Mouse (Mus musculus) intestine, embryonic 15.5 days (tissue): ENCODE measurements around the gene Snta1. TPM values are rescaled to one million over a fixed set of nuclear protein-coding genes. Genes with fewer than 3 reads are reported as not detected.

Source experiments
- ATAC-seq: fragments of 200-750 bp; cut with Nextera tagmentation; 2 replicates; pipeline ENCODE4 v1.8.0; 2017; ENCODE audit warnings: moderate TSS enrichment, moderate library complexity
- H3K27ac ChIP-seq: fragments of 300-500 bp; sonication (generic); 2 replicates; pipeline ENCODE4 v1.5.1; 2015; ENCODE audit warnings: mild to moderate bottlenecking, inconsistent platforms
- H3K27me3 ChIP-seq: fragments of 300-500 bp; sonication (generic); replicated peaks from 2 replicates; pipeline ENCODE4 v1.6.1; 2015; ENCODE audit warnings: inconsistent platforms
- H3K36me3 ChIP-seq: fragments of 300-500 bp; sonication (generic); 2 replicates; pipeline ENCODE4 v1.6.1; 2015; ENCODE audit warnings: inconsistent platforms
- H3K4me1 ChIP-seq: fragments of 300-500 bp; sonication (generic); replicated peaks from 2 replicates; pipeline ENCODE4 v1.6.1; 2015; ENCODE audit warnings: inconsistent platforms
- H3K4me2 ChIP-seq: fragments of 300-500 bp; sonication (generic); replicated peaks from 2 replicates; pipeline ENCODE4 v1.6.1; 2015; ENCODE audit warnings: mild to moderate bottlenecking, inconsistent platforms
- H3K4me3 ChIP-seq: fragments of 300-500 bp; sonication (generic); replicated peaks from 2 replicates; pipeline ENCODE4 v1.5.1; 2015; ENCODE audit warnings: inconsistent platforms
- H3K9ac ChIP-seq: fragments of 300-500 bp; sonication (generic); 2 replicates; pipeline ENCODE4 v1.6.1; 2015; ENCODE audit warnings: inconsistent platforms
- H3K9me3 ChIP-seq: fragments of 300-500 bp; sonication (generic); 2 replicates; pipeline ENCODE4 v1.6.1; 2016; ENCODE audit warnings: inconsistent platforms
- WGBS: fragments of 180-500 bp; shearing (Covaris S2); methylation state at CpG from one replicate; pipeline ENCODE4 v1.1.7; 2015; 5-methylcytosine and 5-hydroxymethylcytosine counted together
- polyA plus RNA-seq: library from polyadenylated mRNA; unstranded; fragments of >200 nt; fragmentation: Nextera tagmentation; extraction: Ambion mirVana; gene quantifications from 2 replicates; pipeline ENCODE4 v1.2.1, GENCODE M21; 2015

Snta1 gene
- polyA plus RNA-seq, 1 experiment from 2014 or later = 5.0 TPM

- no peaks in the 10 kb centered on the region for H3K27me3 ChIP-seq
- no peak for ATAC-seq
- H3K27ac ChIP-seq = no peak overlapping the region
- H3K9ac ChIP-seq = no peak overlapping the region
- no peaks in the 10 kb centered on the region for H3K4me1 ChIP-seq
- no peak overlapping the region for H3K4me2 ChIP-seq
- WGBS = 83% methylated on average over 1 of the region's 1 CpGs
- H3K36me3 ChIP-seq = 0 out of 2 replicates have a peak, but pooled peaks cover 3% of the 10 kb centered on the region
- no peak overlapping the region for H3K4me3 ChIP-seq
- H3K9me3 ChIP-seq = no peaks in the 10 kb centered on the region
Measured at GRCm38 (mm10) chr2:154338161-154338560, 69.7 kb downstream of the Snta1 start.

- Histone ChIP-seq H3K9me3 (no peaks in the 10 kb centered on the region), H3K27me3 (no peaks in the 10 kb centered on the region), H3K4me1 (no peaks in the 10 kb centered on the region), H3K4me2 (no peak overlapping the region), H3K4me3 (no peak overlapping the region), H3K9ac (no peak overlapping the region), H3K27ac (no peak overlapping the region), H3K36me3 (0 out of 2 replicates have a peak, but pooled peaks cover 2% of the 10 kb centered on the region)
- WGBS = 85% methylated on average over 4 of the region's 4 CpGs
- no peak for ATAC-seq
Measured at GRCm38 (mm10) chr2:154335572-154335971, 72.3 kb downstream of the Snta1 start.

GRCm38 (mm10) chr2:154326852-154327251, 81.0 kb downstream of the Snta1 start:
- Histone ChIP-seq H3K9ac (no peak overlapping the region), H3K9me3 (no peaks in the 10 kb centered on the region), H3K4me1 (no peaks in the 10 kb centered on the region), H3K27ac (no peak overlapping the region), H3K27me3 (no peaks in the 10 kb centered on the region), H3K36me3 (no peaks in the 10 kb centered on the region), H3K4me2 (no peak overlapping the region), H3K4me3 (no peak overlapping the region)
- ATAC-seq = no peak
- 67% methylated on average over 3 of the region's 3 CpGs for WGBS

Other genes starting within 250 kb of the Snta1 start
- not detected in 2 replicates for gene Bpifa5, start 245.5 kb downstream of the Snta1 start, polyA plus RNA-seq
- 0.25 and 8.3 TPM in 2 replicates for gene Bpifb1, start 217.3 kb downstream of the Snta1 start, polyA plus RNA-seq
- 0.09 and 0.13 TPM in 2 replicates for gene Bpifb5, start 184.4 kb downstream of the Snta1 start, polyA plus RNA-seq
- not detected in 2 replicates for gene Bpifb9a, start 150.2 kb downstream of the Snta1 start, polyA plus RNA-seq
- not detected in 2 replicates for gene Bpifb9b, start 100.9 kb downstream of the Snta1 start, polyA plus RNA-seq
- 16.9 and 18.1 TPM in 2 replicates for gene Cdk5rap1, start 35.1 kb downstream of the Snta1 start, polyA plus RNA-seq
- 25.4 and 26.3 TPM in 2 replicates for gene Cbfa2t2, start 28.4 kb upstream of the Snta1 start, polyA plus RNA-seq
- 0.52 and 0.57 TPM in 2 replicates for gene 1700003F12Rik, start 139.0 kb upstream of the Snta1 start, polyA plus RNA-seq
- gene Actl10, start 143.7 kb upstream of the Snta1 start, polyA plus RNA-seq = 0.15 TPM in 1 of 2 replicates, not detected in the other
- 1.2 TPM in 2 replicates for gene Necab3, start 150.8 kb upstream of the Snta1 start, polyA plus RNA-seq
- 16.7 and 18.7 TPM in 2 replicates for gene E2f1, start 161.8 kb upstream of the Snta1 start, polyA plus RNA-seq
- 28.0 and 32.9 TPM in 2 replicates for gene Pxmp4, start 195.6 kb upstream of the Snta1 start, polyA plus RNA-seq
- gene Zfp341, start 205.2 kb upstream of the Snta1 start, polyA plus RNA-seq = 0.69 and 1.0 TPM in 2 replicates
- not detected in 2 replicates for gene 4930519P11Rik, start 205.3 kb upstream of the Snta1 start, polyA plus RNA-seq
- gene Chmp4b, start 243.6 kb upstream of the Snta1 start, polyA plus RNA-seq = 36.3 and 36.4 TPM in 2 replicates